Mouse (Mus musculus) granulocyte monocyte progenitor cell, adult 5-6 weeks (primary cell): ENCODE data around the gene Ankrd13c. TPM values are rescaled to one million over a fixed set of nuclear protein-coding genes. Genes with fewer than 3 reads are reported as not detected.

Experiments used
- total RNA-seq, 2 experiments: library from RNA; stranded (forward) in 1 of 2; stranded (reverse) in 1 of 2; fragments of 200-712, 200-1000 nt in 1 of 2; fragments of >200 nt in 1 of 2; fragmentation: Nextera tagmentation in 1 of 2; gene quantifications; 2 replicates each; pipeline ENCODE4 v1.2.3; 2014 to 2017

Ankrd13c gene
- total RNA-seq, 2 experiments from 2014 or later, result 27.0 to 39.8 TPM

Other genes with a start within 250 kb of the Ankrd13c start
- 3.5 TPM in 1 of 2 replicates, not detected in the other for gene Cth, start 22.2 kb upstream of the Ankrd13c start, total RNA-seq (2014; fragmentation: Nextera tagmentation)
- 0.43 TPM in 1 of 2 replicates, not detected in the other for gene Cth, start 22.2 kb upstream of the Ankrd13c start, total RNA-seq (2017)
- 230 and 298 TPM in 2 replicates for gene Srsf11, start 89.4 kb downstream of the Ankrd13c start, total RNA-seq (2014; fragmentation: Nextera tagmentation)
- 237 and 325 TPM in 2 replicates for gene Srsf11, start 89.4 kb downstream of the Ankrd13c start, total RNA-seq (2017)
- gene Lrrc40, start 89.4 kb downstream of the Ankrd13c start, total RNA-seq (2014; fragmentation: Nextera tagmentation), result 27.0 and 27.2 TPM in 2 replicates
- 44.0 and 44.3 TPM in 2 replicates for gene Lrrc40, start 89.4 kb downstream of the Ankrd13c start, total RNA-seq (2017)